Mouse (Mus musculus): ENCODE measurements around the gene Rab40b.
"Not testable (repeated sequence)": the region's sequence is repeated elsewhere in the genome, so short reads cannot be mapped to it uniquely, and the experiment has no call there.

Rab40b gene

DNA sequence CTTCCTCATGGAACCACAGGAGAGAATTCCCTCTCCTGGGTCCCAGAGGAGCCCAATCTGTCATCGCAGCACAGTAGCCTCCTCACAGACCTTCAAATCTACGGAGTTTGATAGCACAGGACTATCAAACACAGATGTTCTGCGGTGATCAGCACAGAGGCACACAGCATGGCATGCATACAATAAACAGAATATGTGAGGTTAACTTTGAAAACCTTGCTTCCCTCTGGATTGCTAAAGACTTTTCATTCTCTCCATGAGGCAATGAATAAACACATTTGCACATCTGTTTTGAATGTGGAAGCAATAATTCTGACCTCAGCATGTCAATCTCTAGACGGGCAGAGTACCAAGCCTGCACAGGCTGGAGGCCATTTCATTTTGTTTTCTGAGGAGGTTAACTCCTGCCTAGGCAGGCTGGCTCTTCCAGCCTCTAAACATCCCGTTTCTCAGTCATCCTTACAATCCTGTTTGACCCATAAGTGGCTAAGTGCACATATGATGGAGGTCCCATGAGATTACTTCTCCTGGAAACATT lies 20.8 kb downstream of the Rab40b start:
- DNase-seq, result no peak

DNA sequence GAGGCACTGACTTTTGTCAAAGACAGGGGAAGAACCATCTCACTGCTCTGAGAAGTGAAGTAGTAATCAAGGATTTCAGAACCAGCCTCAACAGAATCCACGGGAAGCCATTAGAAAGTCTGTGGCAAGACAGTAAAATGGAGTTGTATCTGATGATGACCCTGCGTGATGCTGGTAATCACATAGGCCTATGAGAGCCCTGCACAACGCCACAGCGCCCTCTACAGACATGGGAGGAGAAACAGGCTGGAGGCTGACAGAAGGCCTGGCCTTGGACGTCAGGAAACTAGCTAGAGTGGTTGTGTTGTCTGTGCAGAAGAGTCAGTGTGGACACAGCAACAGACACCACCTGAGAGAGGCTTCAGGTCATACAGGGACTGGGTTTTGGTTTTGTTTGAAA lies 25.8 kb downstream of the Rab40b start:
- peak; percentile 48 for DNase-seq

- peak; percentile 99 for DNase-seq
These were observed 33.9 kb downstream of the Rab40b start, which contains the start of gene Wdr45b for GRCm38 (mm10) chr11:121354091-121354707. Gene Wdr45b (minus strand): TSS chr11:121354445.

GRCm38 (mm10) chr11:121353326-121354090 lies 34.5 kb downstream of the Rab40b start:
- peak; percentile 46 for DNase-seq

DNA sequence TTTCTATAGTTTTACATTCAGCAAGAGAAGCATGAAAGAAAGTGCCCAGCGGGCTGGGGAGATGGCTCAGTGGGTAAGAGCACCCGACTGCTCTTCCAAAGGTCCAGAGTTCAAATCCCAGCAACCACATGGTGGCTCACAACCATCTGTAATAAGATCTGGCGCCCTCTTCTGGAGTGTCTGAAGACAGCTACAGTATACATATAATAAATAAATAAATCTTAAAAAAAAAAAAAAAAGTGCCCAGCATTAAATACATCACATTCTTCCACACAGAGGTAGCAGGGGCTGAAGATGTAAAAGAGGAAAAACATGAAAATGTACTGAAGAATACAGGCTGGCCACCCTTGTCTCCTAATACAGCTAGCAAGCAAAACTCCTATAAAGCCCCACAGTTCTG lies 39.3 kb downstream of the Rab40b start:
- not testable (repeated sequence) for DNase-seq

GRCm38 (mm10) chr11:121348166-121348565 lies 39.9 kb downstream of the Rab40b start:
- no peak for DNase-seq

- no peak for DNase-seq
These were observed 41.0 kb downstream of the Rab40b start for GRCm38 (mm10) chr11:121347036-121347435.

DNA sequence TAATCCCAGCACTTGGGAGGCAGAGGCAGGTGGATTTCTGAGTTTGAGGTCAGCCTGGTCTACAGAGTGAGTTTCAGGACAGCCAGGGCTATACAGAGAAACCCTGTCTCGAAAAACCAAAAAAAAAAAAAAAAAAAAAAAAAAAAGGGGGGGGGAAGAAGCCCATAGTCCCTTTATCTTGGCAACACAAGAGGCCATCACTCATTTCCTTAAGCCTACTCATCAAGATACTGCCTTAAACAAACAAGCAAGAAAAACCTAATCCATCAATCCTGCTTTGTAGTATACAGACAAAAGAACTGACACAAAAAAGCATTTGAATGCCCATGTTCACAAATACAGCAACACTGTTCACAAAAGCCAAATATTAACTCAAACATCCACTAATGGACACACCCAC lies 45.6 kb downstream of the Rab40b start:
- DNase-seq, result not testable (repeated sequence)

- DNase-seq, result no peak
These were observed 47.8 kb downstream of the Rab40b start for GRCm38 (mm10) chr11:121340287-121340686.

DNA sequence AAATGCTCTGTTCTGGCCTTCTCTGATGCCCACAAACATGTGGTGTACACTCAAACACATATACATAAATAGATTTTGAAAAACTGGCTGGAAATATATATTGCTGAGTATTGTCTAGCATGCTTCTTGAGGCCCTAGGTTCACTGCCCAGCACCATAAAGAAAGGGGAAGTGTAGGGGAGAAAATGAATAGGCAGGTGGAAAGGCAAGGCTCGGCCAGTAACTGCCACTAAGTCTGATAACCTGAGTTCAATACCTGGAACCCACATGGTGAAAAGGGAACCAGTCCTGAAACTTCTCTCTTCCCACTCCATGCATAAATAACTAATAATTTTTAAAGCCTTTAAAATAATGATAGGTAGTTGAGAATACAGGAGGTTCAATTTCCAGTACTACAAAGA lies 48.4 kb downstream of the Rab40b start:
- no peak for DNase-seq

GRCm38 (mm10) chr11:121331641-121332040 lies 56.4 kb downstream of the Rab40b start:
- DNase-seq, result no peak

DNA sequence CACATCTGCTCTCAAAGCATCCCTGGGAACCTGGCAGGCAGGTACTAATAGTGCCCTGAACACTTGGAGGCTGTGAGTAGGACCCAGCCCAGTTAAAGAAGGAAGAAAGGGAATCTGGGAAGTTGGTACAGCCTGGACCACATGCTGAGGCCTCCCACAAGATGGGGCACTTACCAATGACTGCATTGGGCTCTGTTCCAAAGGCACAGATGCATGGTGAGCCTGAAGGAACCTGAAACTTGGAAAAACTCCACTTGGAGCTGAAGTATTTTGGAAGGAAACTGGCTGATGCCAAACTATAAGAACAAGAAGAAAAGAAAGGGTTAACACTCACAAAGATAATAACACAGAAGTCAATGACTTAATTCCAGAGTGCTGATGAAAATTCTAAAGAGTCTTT lies 59.4 kb downstream of the Rab40b start:
- no peak for DNase-seq

DNA sequence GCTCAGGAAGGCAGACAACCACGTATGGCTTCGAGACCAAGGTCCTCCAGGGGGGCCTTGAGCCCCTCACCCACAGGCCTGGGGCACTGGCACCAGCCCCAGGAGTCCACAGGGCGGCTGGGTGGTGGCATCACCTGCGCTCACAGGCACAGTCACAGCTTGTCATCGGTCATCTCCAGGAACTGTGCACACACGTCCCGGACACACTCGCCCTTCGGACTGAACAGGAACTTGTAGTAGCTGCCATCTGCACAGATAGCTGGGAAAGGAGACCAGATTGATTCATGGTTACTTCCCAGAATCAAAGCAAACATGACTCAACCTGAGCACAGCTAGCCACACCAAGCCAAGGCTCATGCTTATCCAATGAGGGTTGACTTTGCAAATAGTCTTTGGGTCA lies 59.8 kb downstream of the Rab40b start:
- no peak for DNase-seq

DNA sequence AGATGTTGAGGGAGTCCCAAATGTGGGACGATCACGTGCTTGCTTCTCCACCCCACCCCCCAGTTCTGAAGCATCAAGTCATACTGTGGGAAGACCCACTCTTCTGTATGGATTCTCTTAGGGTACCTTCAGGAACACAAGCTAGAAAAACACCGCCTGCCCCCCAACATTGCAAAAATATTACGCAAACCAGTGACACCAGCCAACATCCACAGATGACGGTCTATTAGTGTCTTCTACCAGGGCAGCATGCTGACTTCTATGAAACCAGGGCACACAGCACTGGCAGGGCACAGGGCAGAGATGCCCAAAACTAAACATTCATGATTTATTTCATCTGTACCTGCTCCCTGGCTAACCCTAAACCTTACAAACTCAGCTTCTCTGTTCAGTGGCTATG lies 61.4 kb downstream of the Rab40b start:
- no peak for DNase-seq

DNA sequence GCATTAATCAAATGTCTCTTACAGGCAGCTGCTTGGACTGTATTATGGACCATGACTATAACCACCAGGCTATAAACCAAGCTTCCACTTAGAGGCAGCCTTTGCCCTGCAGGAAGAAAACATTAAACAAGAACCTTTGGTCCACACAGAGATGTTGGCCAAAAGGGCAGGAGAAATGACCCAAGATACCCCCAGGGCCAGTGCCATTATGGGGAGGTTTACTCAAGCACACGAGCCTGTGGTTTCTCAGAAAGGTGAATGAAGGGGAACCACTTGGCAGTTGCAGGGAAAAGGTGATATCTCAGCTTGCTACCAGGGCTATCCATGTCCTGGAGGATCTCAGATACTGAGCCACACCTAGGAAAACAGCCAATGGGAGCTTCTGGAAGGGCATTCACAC lies 62.0 kb downstream of the Rab40b start:
- DNase-seq, result no peak

DNA sequence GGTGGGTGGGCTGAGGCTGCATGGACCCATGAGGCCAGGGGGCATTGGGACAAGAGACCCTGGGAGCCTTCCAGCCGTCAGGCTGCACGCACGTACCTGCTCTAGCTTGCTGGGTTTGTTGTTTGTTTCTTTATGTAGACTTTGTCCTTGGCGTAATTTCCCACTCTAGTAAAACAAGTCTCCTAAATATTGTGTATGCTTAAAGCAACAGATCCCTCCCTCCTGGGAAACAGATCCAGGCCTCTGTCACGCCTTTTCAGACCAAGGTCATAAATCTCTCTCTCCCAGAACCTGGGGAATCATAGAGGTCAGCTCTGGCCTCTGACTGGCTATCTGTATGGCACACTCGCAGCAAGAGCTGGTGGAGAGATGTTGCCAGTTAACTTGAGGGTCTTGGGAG lies 80.3 kb downstream of the Rab40b start:
- DNase-seq, result not testable (repeated sequence)

DNA sequence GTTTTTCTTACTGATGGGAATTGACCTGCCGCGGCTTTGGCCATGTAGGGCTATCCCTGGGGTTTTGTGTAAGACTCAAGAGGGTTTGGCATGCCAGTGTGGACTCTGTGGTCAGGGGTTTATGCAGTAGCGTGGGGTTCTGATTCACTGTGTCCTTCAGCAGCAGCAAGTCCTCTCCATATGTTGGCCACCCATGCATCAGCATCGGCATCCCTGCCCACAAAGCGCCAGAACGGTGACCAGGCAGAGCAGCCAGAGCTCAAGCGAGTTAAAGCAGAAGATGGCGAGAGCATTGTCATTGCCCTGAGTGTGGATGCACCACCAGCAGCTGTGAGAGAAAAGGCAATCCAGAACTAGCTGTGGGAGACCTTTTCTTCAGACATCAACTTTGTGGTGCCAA lies 81.4 kb downstream of the Rab40b start:
- peak; percentile 24 for DNase-seq

Measured in right cerebral cortex, postnatal 14 days (tissue).